Mouse (Mus musculus) skeletal muscle tissue, adult 2 months (tissue): ENCODE results near the gene Zfp369.
"Not testable (repeated sequence)": the region's sequence is repeated elsewhere in the genome, so short reads cannot be mapped to it uniquely, and the experiment has no call there.

Experiments
- DNase-seq: peaks from one replicate; pipeline ENCODE4 v3.0.0-alpha.2; 2012; ENCODE audit warnings: low read depth, low spot score

Gene Zfp369

GRCm38 (mm10) chr13:65278383-65279341 lies at the start of gene Zfp369:
Zfp369 (plus strand) TSS chr13:65278814.
- DNase-seq, result peak; percentile 83

GRCm38 (mm10) chr13:65237211-65237610 lies 41.4 kb upstream of the Zfp369 start:
- no peak for DNase-seq

GRCm38 (mm10) chr13:65240509-65241098 lies 38.0 kb upstream of the Zfp369 start:
- peak; percentile 96 for DNase-seq

DNA sequence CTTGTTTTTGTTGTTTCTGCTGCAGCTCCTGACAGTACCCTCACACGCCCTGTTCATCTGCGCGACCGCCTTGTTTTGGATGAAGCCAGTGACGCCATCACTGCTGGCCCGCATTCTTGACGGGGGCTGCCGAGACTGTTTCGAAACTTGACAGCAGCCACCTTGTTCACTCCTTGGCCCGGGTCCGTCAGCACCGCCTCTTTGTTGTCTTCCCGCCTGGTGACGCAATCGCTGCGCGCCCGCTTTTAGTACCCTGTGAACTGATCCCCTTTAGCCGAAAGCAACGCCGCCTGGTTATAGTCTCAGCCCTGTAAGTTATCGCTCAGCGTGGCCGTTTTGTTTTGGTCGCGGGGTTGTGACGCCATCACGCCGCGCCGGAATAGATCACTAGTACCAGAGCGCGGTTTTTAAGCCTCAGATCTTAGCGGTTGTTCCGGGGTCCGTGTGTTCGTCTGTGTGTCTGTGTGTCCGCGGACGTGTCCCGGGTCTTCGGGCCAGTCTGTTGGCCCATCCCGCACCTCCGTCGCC lies 37.5 kb upstream of the Zfp369 start:
- peak; percentile 88 for DNase-seq

DNA sequence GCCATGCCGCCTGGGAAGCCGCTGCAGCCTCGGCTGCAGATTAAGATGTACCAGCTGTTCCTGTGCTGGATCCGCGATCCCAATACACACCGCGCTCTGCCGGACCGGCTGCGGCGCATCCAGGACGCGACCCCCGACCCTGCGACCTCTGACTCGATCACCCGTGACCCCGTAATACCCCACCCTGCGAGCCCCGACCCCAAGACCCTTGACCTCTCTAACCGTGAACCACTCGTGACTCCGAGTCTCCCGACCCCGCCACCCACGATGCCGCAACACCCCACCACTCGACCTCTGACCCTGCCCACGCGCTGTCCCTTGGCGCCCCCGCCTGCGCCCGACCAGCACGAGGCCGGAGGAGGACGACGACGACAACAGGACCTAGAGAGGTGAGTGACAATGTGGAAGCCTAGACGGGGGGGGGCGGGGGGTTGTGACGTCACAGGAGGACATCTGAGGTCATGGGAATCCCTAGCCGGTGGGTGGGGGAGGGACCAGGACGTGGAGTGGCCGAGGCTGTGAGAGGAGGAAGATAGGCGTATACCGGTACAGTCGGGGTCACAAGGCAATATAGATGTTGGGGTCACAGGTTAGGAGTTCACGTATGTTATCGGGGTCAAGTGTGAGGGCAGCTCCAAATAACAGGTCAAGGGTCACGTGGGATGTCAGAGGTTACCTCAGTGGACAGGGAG lies 36.8 kb upstream of the Zfp369 start:
- DNase-seq, result no peak

DNA sequence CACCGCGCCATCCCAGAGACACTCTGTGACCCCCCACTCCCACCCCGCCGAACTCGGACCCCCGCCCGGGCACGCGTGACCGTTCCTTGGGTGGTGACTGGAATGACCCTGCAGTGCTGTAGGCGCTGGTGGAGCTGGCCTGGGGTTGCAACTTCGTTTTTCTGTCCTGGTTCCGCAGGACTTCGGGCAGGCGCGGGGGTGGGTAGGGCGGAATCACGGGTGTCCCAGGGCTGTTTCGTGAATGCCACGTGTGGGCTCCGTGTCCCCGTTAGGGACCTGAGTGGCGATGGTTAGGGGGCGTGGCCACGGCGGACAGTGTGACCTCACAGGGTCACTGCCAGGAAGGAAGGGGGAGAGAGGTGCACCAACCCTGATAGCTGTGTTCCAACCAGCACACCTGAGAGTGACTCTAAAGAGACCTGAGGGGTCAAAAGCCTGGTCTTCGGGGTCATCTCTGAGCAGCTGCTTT lies 36.3 kb upstream of the Zfp369 start:
- DNase-seq, result no peak

DNA sequence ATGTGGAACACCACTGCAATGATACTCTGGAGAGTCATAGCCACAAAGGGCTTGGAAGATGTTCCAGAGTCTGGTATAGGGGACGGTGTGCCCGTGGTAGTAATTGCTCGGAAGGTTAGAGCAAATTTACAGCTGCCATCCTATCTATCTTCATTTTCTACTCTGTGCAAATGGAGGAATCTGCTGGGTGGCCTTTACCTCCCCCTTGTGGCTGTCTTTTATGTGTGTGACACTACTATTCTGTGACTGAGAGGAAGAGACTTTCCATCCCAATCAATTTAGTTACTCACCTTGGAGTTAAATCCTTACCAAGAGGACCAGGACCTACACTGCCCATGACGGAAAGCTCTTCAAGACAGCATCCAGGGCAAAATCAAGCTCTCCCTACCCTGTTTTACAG lies 35.3 kb upstream of the Zfp369 start:
- no peak for DNase-seq

GRCm38 (mm10) chr13:65258175-65258954 lies 20.2 kb upstream of the Zfp369 start:
- DNase-seq, result no peak

DNA sequence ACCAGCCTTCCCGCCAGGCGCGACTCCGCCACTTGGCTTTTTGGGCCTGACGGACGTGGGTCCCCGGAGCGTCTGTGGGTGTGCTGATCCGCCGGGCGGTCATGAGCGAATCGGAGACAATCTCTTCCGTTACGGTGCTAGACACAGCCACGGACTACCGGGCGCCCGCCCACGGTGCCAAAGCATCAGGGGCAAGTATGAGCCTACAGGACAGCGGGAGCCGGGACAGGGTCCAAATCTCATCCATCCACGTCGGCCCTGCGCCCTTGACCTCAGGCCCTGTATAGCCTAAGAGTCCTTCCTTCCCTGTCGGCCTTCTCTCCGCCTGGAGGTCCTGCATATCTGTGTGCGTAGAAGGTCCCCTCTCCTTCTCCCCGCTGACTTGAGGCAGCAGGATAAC lies 19.4 kb upstream of the Zfp369 start, which contains the start of gene Gm10775:
Gene Gm10775 (plus strand): TSS at position 301 of the 400 bp plus-strand sequence.
- DNase-seq, result no peak

DNA sequence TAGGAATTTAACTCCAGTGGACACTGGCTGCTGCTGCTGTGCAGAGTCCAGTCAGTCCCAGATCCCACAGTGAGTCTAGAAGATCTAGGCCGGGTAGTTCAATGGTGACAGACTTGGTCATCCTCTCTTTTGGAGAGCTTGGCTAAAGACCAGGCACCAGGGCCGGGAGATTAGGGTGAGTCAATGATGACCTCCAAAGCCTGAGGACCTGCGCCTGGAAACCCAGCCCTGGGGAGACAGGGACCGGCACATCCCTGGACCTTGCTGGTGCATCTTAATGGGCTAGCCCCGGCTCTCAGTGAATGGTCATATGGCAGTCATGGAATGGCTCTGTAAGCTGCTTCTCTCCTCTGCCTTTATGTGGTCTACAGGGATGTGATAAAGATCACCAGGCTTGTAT lies 16.5 kb upstream of the Zfp369 start:
- no peak for DNase-seq

DNA sequence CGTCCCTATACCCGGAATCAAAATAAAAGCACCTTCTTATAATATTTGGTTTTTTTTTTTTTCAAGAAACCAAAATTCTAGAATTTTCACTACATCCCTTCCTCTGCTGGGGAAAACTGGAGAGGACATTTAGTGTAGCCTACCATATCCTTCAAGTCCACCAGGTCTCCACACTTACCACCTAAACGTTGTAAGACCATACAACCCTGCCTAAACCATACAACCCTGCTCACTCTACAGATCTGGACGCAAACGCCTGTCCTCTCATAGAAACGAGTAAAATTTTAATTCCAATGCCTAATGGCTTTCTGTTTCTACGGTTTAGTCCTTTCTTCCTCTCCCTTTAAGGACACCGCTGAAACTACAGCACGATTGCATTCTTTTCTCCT lies 626 bp upstream of the Zfp369 start:
- DNase-seq, result no peak

DNA sequence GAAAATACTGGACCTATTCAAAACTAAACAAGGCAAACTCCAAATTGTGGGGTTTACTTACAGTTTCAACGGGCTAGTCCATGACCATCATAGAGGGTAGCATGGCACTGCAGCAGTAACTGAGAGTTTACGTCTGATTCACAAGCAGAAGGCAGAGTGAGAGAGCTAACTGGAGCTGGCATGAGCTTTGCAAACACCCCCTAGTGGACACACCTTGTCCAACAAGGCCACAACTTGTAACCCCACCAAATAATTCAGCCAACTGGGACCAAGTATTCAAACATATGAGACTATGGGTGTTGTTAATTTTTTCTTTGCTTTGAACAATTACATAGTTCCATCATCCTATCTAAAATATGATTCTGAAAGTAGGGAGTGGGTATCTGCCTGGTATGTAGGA lies 8.2 kb downstream of the Zfp369 start:
- DNase-seq, result no peak

- DNase-seq, result no peak
Measured at GRCm38 (mm10) chr13:65296354-65296753, 17.7 kb downstream of the Zfp369 start.

DNA sequence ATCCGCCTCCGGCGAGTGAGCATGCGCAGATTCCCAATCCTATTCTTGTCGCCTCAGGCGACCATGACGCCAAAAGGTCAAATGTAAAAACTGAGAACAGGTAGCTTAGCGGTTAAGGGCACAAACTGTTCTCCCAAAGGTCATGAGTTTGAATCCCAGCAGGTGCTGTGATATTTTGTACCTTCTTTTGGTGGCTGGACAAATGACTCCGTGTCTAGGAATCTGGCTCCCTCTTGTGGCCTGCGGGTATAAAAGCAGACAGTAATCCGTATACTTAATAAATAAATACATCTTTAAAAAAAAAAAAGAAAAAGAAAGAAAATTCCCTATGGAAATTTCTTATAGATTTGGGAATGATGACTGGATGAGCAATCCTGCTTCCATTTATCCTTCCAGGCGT lies 32.2 kb downstream of the Zfp369 start:
- not testable (repeated sequence) for DNase-seq

DNA sequence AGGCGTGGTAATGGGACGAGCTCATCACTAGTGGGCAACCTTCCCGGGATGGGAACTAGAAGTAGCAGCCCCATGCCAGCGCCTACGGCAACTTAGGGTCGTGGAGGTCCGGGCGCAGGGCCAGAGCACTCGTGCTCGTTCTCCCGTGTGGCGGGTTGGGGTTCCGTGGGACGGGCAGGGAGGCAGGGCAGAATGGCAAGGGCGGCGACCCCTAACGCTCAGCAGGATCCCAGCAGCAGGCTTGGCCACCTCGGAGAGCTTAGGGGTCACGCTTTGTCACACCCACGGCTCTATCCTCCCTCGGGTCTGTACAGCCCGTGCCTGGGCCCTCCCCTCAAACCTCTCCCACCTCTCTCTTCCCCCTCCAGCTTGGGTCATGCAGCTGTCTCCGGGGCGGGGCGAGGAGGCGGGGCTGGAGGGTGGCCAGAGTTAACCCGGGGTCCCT lies 32.7 kb downstream of the Zfp369 start:
- no peak for DNase-seq

- no peak for DNase-seq
Measured at GRCm38 (mm10) chr13:65311826-65312225, 33.2 kb downstream of the Zfp369 start.

GRCm38 (mm10) chr13:65348501-65348900 lies 69.9 kb downstream of the Zfp369 start:
- DNase-seq, result not testable (repeated sequence)

DNA sequence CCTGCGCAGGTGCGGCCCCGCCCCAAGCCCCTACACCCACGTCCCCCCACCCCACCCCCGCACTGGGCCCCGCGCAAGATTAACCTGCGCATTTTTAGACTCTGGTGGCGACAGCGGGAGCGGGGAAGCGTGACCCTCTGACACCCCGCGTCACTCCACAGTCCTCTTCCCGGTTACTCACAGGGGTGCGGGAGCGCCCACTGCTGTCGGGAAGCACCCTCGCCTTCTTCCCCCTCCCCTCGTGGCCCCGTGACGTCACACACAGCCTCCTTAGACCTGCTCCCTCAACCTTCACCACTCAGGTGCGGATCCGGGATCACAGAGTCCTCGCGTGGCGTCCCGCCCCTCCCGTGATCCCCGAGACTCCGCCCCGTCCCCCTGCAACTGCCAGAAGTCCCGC lies 73.2 kb downstream of the Zfp369 start:
- DNase-seq, result not testable (repeated sequence)
